Mouse (Mus musculus): ENCODE data around the gene Laptm4a.

The Laptm4a gene

DNA sequence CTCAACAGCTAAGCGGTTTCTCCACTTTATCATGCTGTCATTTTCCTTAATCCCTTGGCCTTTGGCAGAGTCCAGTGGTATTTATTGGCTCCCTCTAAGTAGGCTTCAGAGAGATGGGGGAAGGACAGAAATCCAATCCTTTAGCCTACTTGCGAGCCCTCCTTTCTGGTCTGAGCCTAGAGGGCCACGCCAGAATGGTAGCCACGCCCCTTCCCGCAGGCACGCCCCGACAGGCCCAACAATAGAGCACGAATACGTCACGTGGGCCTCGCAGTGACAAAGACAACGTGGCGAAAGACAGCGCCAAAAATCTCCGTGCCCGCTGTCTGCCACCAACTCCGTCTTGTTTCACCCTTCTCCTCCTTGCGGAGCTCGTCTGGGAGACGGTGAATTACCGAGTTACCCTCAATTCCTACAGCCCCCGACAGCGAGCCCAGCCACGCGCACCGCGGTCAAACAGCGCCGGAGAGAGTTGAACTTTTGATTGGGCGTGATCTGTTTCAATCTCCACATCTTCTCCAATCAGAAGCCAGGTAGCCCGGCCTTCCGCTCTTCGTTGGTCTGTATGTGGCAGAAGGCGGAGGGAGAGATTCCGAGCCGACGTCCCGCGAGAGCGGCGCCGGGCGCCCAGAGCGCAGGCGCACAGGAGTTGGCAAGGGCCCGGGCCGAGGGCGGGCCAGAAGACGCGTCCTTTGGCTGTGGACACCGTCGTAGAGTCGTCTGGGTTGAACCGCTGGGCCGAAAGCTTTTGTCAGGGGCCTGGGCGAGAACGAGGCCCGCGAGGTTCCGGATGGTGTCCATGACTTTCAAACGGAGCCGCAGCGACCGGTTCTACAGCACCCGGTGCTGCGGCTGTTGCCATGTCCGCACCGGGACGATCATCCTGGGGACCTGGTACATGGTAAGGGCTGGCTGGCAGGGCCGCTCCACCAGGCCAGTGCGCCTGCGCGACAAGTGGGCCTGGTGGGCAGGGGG lies at the start of gene Laptm4a:
TSS of gene Laptm4a (plus strand) at position 271 of the 975 bp plus-strand sequence.
- DNase-seq, result peak; percentile 96 to 97

GRCm38 (mm10) chr12:8875583-8875982 lies 45.9 kb upstream of the Laptm4a start:
- no peak for DNase-seq

GRCm38 (mm10) chr12:8876865-8877264 lies 44.6 kb upstream of the Laptm4a start:
- no peak for DNase-seq

- DNase-seq, result no peak
Observed at GRCm38 (mm10) chr12:8877413-8877812, 44.1 kb upstream of the Laptm4a start.

DNA sequence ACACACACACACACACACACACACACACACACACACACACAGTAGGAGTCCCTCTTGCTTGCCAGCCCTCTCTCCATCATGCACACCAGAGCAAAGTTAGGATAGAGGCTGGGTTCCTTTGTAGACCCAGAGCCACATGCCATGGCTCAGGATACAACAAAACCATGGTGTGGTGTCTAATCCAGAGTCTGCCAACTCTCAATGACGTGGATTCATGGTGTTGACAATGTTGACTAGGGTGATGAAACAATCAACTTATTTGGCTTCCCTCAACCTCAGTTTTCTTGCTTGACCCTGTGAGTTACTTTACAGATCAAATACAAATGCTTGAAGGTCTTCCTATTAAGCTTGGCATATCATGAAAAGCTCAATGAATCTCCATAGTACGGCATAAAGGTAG lies 42.7 kb upstream of the Laptm4a start:
- DNase-seq, result no peak

- no peak for DNase-seq
Observed at GRCm38 (mm10) chr12:8879389-8879788, 42.1 kb upstream of the Laptm4a start.

DNA sequence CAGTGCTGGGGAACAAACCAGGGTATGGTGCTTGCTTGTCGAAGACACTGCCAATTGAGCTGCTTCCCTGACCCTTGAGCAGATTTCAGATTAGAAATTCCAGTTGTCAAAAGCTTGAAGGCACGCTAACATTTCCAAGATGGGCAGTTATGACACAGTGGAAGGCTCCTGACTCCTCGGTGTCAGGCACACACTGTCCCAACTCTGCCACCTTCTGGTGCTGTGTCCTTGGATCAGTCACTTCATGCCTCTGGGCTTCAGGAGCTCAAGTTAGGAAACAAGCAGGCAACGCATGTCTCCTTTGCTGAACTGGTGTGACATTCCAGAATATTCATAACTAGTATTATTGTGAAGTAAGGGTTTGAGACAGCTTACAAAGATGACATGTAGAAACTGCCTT lies 39.7 kb upstream of the Laptm4a start:
- peak; percentile 37 to 44 for DNase-seq

- DNase-seq, result no peak
Observed at GRCm38 (mm10) chr12:8882376-8882775, 39.1 kb upstream of the Laptm4a start.

- DNase-seq, result peak; percentile 58 to 68
Observed at GRCm38 (mm10) chr12:8884426-8885145, 36.9 kb upstream of the Laptm4a start.

DNA sequence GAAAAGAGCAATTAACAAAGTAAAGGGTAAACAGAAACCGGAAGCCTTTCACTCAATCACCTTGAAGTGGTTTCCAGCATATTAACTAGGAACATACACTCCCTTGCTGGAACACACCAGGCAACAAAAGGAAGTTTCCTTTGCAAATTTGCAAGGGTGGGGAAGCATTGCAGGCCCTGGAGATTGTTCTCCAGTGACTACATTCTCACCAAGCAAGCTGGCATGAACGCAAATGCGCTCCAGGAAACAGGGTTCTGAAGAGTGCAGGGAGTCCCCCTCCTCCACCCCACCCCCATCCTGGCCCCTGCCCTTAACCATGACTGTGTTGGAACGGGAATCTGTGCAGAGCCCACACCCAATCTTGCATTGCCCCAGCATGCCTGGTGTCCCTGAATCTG lies 36.3 kb upstream of the Laptm4a start:
- no peak for DNase-seq

- no peak for DNase-seq
Observed at GRCm38 (mm10) chr12:8885950-8886349, 35.5 kb upstream of the Laptm4a start.

- DNase-seq, result no peak
Observed at GRCm38 (mm10) chr12:8888445-8888844, 33.0 kb upstream of the Laptm4a start.

- DNase-seq, result peak; percentile 68 to 79
Observed at GRCm38 (mm10) chr12:8889117-8889665, 32.3 kb upstream of the Laptm4a start.

DNA sequence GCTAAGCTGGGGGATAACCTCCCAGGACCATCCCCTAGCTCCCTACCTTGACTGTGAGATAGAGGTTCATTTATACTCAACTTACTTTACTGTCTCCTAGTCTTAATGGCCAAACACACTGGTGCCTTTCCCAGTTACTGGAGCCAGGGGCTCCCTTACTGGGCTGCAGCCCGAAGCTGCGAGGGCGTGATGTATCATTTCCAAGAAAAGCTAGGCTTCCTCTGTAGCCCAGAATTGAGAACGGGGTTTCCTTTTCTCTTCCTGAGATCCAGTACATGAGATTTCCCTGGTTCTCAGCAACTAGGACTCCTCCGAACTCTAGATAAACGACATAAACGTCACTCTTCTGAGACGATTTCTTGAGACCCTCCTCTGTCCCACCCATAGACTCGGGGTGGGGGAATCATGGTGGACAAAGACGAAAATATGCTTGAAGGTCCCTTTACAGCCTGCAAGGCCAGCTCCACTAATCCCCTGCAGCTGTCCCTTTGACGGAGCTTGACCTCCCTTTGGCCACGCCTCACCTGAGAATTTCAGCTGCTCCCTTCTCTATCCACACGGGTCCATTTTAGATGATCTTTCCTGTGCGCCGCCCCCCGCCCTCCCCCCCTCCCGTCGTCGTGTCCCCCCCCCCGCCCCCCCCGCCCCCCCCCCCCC lies 28.5 kb upstream of the Laptm4a start:
- DNase-seq, result no peak

DNA sequence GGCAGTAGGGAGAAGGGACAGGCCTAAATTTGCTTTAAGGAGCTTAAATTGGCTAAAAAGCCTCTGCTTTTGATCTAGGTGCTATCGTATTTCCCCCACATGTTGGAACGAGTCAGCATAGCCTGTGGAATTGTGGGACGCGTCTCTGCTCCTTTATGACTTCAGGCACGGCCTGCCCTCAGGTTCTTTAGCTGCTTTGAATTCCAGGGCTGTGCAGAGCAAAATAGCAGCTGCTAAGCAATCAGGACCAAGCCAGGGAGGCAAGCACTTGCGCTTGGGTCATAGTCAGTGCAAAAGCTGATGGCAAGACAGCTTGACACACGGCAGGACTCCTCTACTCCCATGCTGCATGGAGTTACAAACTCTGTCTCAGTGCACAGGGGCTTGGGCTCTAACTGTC lies 24.3 kb upstream of the Laptm4a start:
- DNase-seq, result no peak

DNA sequence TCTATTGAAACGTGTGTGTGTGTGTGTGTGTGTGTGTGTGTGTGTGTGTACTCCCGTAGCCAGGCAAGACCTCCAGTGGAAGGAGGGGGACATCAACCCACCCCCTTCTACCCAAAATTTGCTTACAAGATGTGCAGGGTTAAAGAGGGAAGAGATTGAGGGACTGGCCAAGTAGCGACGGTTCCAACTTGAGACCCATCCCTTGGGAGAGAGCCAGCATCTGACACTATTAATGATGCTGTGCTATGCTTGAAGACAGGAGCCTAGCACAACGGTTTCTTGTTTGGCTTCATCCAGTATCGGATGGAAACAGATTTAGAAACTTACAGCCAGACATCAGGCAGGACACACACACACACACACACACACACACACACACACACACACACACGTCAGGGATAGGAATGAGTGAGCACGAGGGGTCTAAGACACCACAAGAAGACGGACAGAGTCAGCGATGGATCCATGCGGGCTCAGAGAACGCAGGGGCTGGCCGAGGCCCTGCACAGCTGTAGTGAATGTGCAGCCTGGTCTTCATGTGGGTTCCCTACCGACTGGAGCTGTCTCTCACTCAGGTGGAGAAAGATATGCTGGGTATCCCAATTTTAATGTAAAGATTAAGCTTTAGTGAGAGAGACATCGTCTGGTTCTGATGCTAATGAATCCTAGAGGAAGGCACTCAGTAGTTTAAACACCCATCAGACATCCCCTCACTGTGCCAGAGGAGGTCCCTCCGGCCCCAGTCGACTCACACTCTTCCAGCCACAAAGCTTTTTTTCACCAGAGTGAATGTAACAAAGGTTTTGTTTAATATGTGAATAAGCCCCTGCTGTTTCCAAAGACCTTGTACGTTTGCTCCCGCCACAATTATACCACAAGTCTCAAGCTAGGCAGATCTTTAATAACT lies 22.3 kb upstream of the Laptm4a start:
- DNase-seq, result no peak

DNA sequence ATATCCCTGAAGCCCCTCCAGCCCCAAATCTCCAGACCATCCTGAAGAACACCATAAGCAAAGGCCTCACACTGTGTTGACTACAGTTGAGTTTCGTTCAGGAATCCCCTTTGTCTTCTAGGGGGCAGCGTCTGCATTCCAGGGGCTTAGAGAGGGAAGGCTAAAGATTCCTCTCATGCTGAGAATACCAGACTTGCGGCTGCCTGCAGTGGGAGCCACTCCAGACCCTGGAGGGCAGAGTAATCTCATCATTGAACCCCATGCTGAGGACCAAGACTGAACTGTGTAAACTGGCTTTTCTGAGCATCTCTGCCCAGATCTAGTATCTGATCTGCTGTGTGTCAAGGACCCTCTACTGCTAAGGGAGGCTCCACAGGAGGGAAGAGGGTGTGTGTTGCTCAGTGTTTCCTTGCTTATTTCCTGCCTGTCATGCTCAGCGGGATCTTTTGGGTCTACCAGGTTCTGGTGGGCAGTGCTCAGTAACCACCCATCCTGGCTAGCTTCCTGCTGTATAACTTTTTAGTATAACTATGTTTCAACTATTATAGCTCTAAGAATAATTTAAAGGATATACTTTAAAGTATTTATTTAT lies 21.3 kb upstream of the Laptm4a start:
- no peak for DNase-seq

DNA sequence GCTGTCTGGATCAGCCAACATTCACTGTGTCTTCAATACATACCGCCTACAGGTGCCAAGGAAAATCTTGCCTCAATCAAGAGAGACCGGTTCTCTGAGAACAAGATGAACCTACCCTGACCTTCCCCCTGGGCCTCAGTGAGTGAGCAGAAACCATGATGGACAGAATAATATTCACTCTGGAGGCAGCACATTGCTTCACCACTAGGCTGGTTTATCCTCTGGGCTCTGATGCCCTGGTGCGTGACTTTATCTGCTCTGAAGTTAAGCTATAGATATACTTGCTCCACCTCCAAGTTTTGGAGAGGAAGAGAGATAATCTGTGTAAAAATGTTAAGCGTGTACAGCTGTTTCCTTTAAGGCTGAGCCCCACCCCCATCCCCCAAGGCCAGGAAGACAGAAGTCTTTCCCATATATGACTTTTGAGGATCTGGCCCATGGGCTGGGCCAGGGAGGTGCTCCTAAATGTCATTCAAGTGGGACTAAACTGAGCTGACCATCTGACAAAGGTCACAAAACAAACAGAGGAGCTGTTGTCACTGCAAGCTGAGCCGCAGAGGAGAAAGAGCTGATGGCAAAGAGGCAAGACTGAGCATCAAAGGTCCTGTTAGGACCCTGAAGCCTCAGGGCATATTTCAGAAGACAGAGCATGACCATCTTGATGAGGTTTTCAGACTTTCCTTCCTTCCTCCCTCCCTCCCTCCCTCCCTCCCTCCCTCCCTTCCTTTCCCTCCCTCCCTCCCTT lies 20.4 kb upstream of the Laptm4a start:
- no peak for DNase-seq

- DNase-seq, result no peak
Observed at GRCm38 (mm10) chr12:8901934-8902333, 19.5 kb upstream of the Laptm4a start.

DNA sequence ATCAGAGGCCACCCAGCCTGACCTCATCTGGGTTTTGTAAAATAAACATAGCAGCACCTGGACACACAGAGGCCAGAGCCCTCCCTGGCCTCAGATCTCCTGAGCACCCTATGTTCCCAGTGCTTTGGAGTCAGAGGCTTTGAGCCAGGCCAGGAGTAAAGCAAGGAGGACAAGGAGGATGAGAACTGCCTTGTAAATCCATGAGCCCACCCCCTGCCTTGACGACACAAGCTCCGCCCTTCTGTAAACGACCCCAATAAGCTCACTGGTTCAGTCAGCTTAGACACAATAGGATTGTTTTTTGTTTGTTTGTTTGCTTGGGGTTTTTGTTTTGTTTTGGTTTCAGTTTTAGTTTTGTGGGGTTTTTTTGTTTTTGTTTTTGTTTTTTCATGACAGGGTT lies 19.0 kb upstream of the Laptm4a start:
- no peak for DNase-seq
